In the genomic region with DNA sequence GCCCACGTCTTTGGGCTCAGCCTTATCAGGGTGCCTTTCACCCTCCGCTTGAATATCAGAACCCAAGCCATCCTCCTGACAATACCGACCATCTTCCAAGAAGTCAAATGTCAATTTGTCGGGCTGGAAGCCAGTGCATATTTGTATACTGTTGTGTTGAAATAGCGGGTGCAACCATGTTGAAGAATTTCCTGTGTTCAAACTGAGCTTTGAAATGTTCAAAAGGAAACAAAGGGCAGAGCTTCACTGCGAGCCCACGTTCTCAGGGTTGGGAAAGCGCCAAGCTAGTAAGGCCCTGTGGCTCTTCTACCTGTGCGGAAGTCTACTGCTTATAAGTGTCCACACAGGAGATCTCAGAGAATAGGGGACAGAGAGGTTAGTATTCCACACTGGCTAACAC, we compare ENCODE assay signal across 7 mouse cellular contexts.
DNase-seq lines count a peak whose midpoint lies in the region; ATAC-seq lines count a peak whose summit lies in the region.

No protein-coding gene starts in this region.

- peak overlapping the region; percentile 74 for H3K27ac ChIP-seq in neural tube, embryonic 13.5 days (replicated peaks)
- peak overlapping the region; percentile 63 for H3K27ac ChIP-seq in embryonic facial prominence, embryonic 15.5 days (replicated peaks)
- peak overlapping the region; percentile 41; the same call in 1 of the 2 replicates for H3K27ac ChIP-seq in liver, embryonic 16.5 days (ENCODE audit: low read length)

- no peaks in the 10 kb centered on the region for H3K27me3 ChIP-seq in neural tube, embryonic 13.5 days
- no peaks in the 10 kb centered on the region for H3K27me3 ChIP-seq in embryonic facial prominence, embryonic 15.5 days
- no peaks in the 10 kb centered on the region for H3K27me3 ChIP-seq in liver, embryonic 16.5 days (ENCODE audit: control insufficient read depth, insufficient read depth, low read depth, low read length)

- ATAC-seq in neural tube, embryonic 13.5 days (ENCODE audit: low read depth): peak; percentile 7; the same call in 1 of the 2 replicates
- no peak for ATAC-seq in embryonic facial prominence, embryonic 15.5 days (ENCODE audit: insufficient number of reproducible peaks, low FRiP score, low TSS enrichment, low read depth)
- peak; percentile 26; the same call in 1 of the 2 replicates for ATAC-seq in liver, embryonic 16.5 days (ENCODE audit: low read depth)

- no peak overlapping the region for H3K9ac ChIP-seq in neural tube, embryonic 13.5 days
- H3K9ac ChIP-seq in embryonic facial prominence, embryonic 15.5 days: no peak overlapping the region
- no peak overlapping the region for H3K9ac ChIP-seq in liver, embryonic 16.5 days (ENCODE audit: low read depth, low read length)

- 82% methylated on average over 9 of the region's 9 CpGs for WGBS in neural tube, embryonic 13.5 days
- 53% methylated on average over 9 of the region's 9 CpGs for WGBS in embryonic facial prominence, embryonic 15.5 days
- WGBS in liver, embryonic 16.5 days (ENCODE audit: insufficient replicate concordance): 56% methylated on average over 9 of the region's 9 CpGs

- H3K4me3 ChIP-seq in neural tube, embryonic 13.5 days: no peak overlapping the region
- H3K4me3 ChIP-seq in embryonic facial prominence, embryonic 15.5 days (replicated peaks): no peak overlapping the region
- no peak overlapping the region for H3K4me3 ChIP-seq in liver, embryonic 16.5 days (ENCODE audit: low read depth, low read length)

- no peaks in the 10 kb centered on the region for H3K36me3 ChIP-seq in neural tube, embryonic 13.5 days
- no peaks in the 10 kb centered on the region for H3K36me3 ChIP-seq in embryonic facial prominence, embryonic 15.5 days
- H3K36me3 ChIP-seq in liver, embryonic 16.5 days (ENCODE audit: control insufficient read depth, insufficient read depth): no peaks in the 10 kb centered on the region

- no peak for DNase-seq in neural tube, embryonic 10.5 days (ENCODE audit: extremely low spot score, low spot score)
- DNase-seq in thymus, postnatal 25 days: peak; percentile 40
- no peak for DNase-seq in urinary bladder, postnatal 36 days (ENCODE audit: low spot score in 2 of 2)
- no peak for DNase-seq in embryo, embryonic 9.5 days (ENCODE audit: extremely low spot score)

- peak overlapping the region; percentile 37; the same call in 1 of the 2 replicates for H3K4me2 ChIP-seq in neural tube, embryonic 13.5 days
- H3K4me2 ChIP-seq in embryonic facial prominence, embryonic 15.5 days (replicated peaks): no peak overlapping the region
- H3K4me2 ChIP-seq in liver, embryonic 16.5 days (ENCODE audit: low read depth, low read length): no peak overlapping the region

- no peaks in the 10 kb centered on the region for H3K9me3 ChIP-seq in neural tube, embryonic 13.5 days
- no peaks in the 10 kb centered on the region for H3K9me3 ChIP-seq in embryonic facial prominence, embryonic 15.5 days (replicated peaks)
- H3K9me3 ChIP-seq in liver, embryonic 16.5 days (replicated peaks; ENCODE audit: control insufficient read depth, low read length): no peaks in the 10 kb centered on the region

- H3K4me1 ChIP-seq in neural tube, embryonic 13.5 days (replicated peaks): peaks cover 38% of the 10 kb centered on the region
- peaks cover 62% of the 10 kb centered on the region for H3K4me1 ChIP-seq in embryonic facial prominence, embryonic 15.5 days
- H3K4me1 ChIP-seq in liver, embryonic 16.5 days (ENCODE audit: control insufficient read depth, low read depth, low read length): peaks cover 34% of the 10 kb centered on the region
